Mouse (Mus musculus) adrenal gland, adult 18-20 months (tissue): ENCODE measurements around the gene Trio. TPM values are rescaled to one million over a fixed set of nuclear protein-coding genes. Genes with fewer than 3 reads are reported as not detected.
"Not testable (repeated sequence)": the region's sequence is repeated elsewhere in the genome, so short reads cannot be mapped to it uniquely, and the experiment has no call there.

ENCODE experiments used
- DNase-seq, 2 experiments: peaks; one replicate each; pipeline ENCODE4 v3.0.0; 2021 to 2022; ENCODE audit warnings: low spot score in 2 of 2
- total RNA-seq, 2 experiments: library from RNA; stranded (reverse); gene quantifications; 1 replicate in 1 of 2; 2 replicates in 1 of 2; pipeline ENCODE4 v1.2.3; 2021

Gene Trio
- total RNA-seq, 2 experiments from 2014 or later, result 45.4 to 56.8 TPM

GRCm38 (mm10) chr15:27744995-27745394 is 280.7 kb downstream of the Trio start:
- no peak for DNase-seq

- DNase-seq, result no peak
These were observed 285.6 kb downstream of the Trio start for GRCm38 (mm10) chr15:27740080-27740479.

GRCm38 (mm10) chr15:27731818-27732217 is 293.8 kb downstream of the Trio start:
- DNase-seq, result no peak

- DNase-seq, result no peak
These were observed 299.4 kb downstream of the Trio start for GRCm38 (mm10) chr15:27726228-27726627.

- DNase-seq, result no peak
These were observed 300.6 kb downstream of the Trio start for GRCm38 (mm10) chr15:27724796-27725680.

GRCm38 (mm10) chr15:27724298-27724697 is 301.4 kb downstream of the Trio start:
- no peak for DNase-seq

- no peak for DNase-seq
These were observed 301.9 kb downstream of the Trio start for GRCm38 (mm10) chr15:27723746-27724145.

GRCm38 (mm10) chr15:27720297-27720696 is 305.4 kb downstream of the Trio start:
- DNase-seq, result not testable (repeated sequence)

GRCm38 (mm10) chr15:27718668-27719067 is 307.0 kb downstream of the Trio start:
- no peak for DNase-seq

GRCm38 (mm10) chr15:27715331-27715730 is 310.3 kb downstream of the Trio start:
- no peak for DNase-seq

- no peak for DNase-seq
These were observed 314.9 kb downstream of the Trio start for GRCm38 (mm10) chr15:27710698-27711097.

GRCm38 (mm10) chr15:27708968-27709612 is 316.6 kb downstream of the Trio start:
- DNase-seq, result no peak

- DNase-seq, result no peak
These were observed 317.1 kb downstream of the Trio start for GRCm38 (mm10) chr15:27708499-27708898.

- no peak for DNase-seq
These were observed 322.7 kb downstream of the Trio start for GRCm38 (mm10) chr15:27702972-27703313.

- DNase-seq, result no peak
These were observed 323.3 kb downstream of the Trio start for GRCm38 (mm10) chr15:27702031-27702971.

- DNase-seq, result no peak
These were observed 328.0 kb downstream of the Trio start for GRCm38 (mm10) chr15:27697632-27698031.

- no peak for DNase-seq
These were observed 332.4 kb downstream of the Trio start for GRCm38 (mm10) chr15:27693235-27693634.

GRCm38 (mm10) chr15:27692161-27692560 is 333.5 kb downstream of the Trio start:
- DNase-seq, result no peak

- DNase-seq, result no peak
These were observed 334.4 kb downstream of the Trio start for GRCm38 (mm10) chr15:27691213-27691612.

GRCm38 (mm10) chr15:27688041-27688651 is 337.5 kb downstream of the Trio start:
- DNase-seq, result no peak

- no peak for DNase-seq
These were observed 340.8 kb downstream of the Trio start for GRCm38 (mm10) chr15:27684813-27685212.
